Mouse (Mus musculus): ENCODE data around the gene Vmn2r54.
"Not testable (repeated sequence)": the region's sequence is repeated elsewhere in the genome, so short reads cannot be mapped to it uniquely, and the experiment has no call there.

Gene Vmn2r54

GRCm38 (mm10) chr7:12640219-12640618 is at the start of gene Vmn2r54:
Vmn2r54 (minus strand) TSS chr7:12640319.
- not testable (repeated sequence) for H3K27me3 ChIP-seq (ENCODE audit: control insufficient read depth, insufficient read depth, low read length, poor library complexity, severe bottlenecking); H3K36me3 ChIP-seq (ENCODE audit: control insufficient read depth, insufficient read depth, low read length, poor library complexity, severe bottlenecking); DNase-seq (ENCODE audit: low read depth, low spot score)

GRCm38 (mm10) chr7:12684903-12685302 is 44.8 kb upstream of the Vmn2r54 start, which contains the start of gene Vmn2r55:
Vmn2r55 (minus strand) TSS chr7:12685003.
- not testable (repeated sequence) for H3K27me3 ChIP-seq (ENCODE audit: control insufficient read depth, insufficient read depth, low read length, poor library complexity, severe bottlenecking); H3K36me3 ChIP-seq (ENCODE audit: control insufficient read depth, insufficient read depth, low read length, poor library complexity, severe bottlenecking); DNase-seq (ENCODE audit: low read depth, low spot score)

- Histone ChIP-seq H3K36me3 (ENCODE audit: control insufficient read depth, insufficient read depth, low read length, poor library complexity, severe bottlenecking) (no peaks in the 10 kb centered on the region), H3K27me3 (ENCODE audit: control insufficient read depth, insufficient read depth, low read length, poor library complexity, severe bottlenecking) (no peaks in the 10 kb centered on the region)
- DNase-seq (ENCODE audit: low read depth, low spot score) = no peak
Measured at GRCm38 (mm10) chr7:12608688-12609087, 31.4 kb downstream of the Vmn2r54 start, which contains the start of gene Vmn2r53. Vmn2r53 (minus strand) TSS chr7:12608788.

Measured in splenic B cell, adult 2 months (primary cell).